Mouse (Mus musculus): ENCODE data around the gene Fam13c. TPM values are rescaled to one million over a fixed set of nuclear protein-coding genes. Genes with fewer than 3 reads are reported as not detected.

The Fam13c gene
- polyA plus RNA-seq, 1 experiment, result 0.44 TPM

- no peaks in the 10 kb centered on the region for H3K36me3 ChIP-seq (ENCODE audit: control insufficient read depth, insufficient read depth, low read length)
- no peak for DNase-seq (ENCODE audit: low read depth in 1 of 2, low spot score in 2 of 2)
- H3K27me3 ChIP-seq (ENCODE audit: control insufficient read depth, insufficient read depth, low read length), result no peaks in the 10 kb centered on the region
- WGBS, result 18% methylated on average over 14 of the region's 14 CpGs
- TF ChIP-seq CTCF (IDR thresholded peaks at IDR 0.05; ENCODE audit: extremely low read depth, insufficient read depth, insufficient read length, insufficient replicate concordance), result no peak
- TF ChIP-seq POLR2A (IDR thresholded peaks at IDR 0.05; ENCODE audit: low read depth, low read length), result no peak
- no peaks in the 10 kb centered on the region for H3K4me1 ChIP-seq (ENCODE audit: control insufficient read depth, insufficient read depth, insufficient read length)
- no peak overlapping the region for H3K27ac ChIP-seq (ENCODE audit: insufficient read depth, low read length)
- no peak overlapping the region for H3K4me3 ChIP-seq (ENCODE audit: extremely low read depth, insufficient read depth, insufficient read length)
Observed at GRCm38 (mm10) chr10:70519640-70520099, 79.4 kb downstream of the Fam13c start.

DNA sequence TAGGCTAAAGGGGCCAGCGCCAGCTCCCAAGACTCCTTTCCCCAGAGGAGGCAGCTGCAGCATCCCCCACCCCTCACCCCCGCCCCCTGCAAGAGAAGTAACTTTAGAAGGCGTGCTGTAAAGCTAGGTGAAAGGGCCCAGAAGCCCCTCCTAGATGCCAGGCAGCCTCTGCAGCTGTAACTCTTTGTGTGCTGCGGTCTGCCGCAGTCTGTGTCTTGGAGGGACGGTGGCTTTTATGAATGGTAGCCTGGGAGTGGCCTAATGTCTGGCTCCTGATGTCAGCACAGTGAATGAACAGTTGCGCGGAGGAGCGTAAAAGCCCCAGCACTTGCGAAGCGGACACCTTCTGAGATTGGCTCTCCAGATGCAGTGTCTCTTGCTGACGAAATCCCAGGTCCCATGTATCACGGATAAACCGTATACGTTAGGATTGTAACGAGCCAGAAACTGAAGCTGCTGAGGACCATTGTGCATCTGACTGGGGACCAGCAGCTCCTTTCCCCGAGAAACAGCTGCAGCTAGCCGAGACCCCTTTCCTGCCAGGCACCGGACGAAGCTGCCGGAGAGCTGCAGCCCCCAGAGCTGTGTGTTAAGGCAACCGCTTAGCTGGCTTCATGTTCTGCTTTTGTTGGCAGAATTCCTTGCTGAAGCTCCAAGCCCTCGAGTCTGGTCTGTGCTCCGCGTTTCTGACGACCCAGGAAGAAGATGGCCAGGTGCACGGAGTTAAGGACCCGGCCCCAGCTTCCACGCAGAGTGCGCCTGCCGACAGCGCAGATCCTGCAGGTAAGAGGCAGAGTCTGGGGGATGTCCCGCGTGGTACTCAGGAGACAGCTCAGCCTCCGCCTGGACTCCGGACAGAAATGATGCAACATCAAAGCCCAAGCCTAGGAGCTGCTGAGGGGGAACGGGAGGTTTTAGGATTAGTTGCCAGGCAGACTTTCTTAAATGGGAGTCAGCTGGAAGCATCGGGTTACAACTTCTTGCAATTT lies 80.2 kb downstream of the Fam13c start:
- no peak overlapping the region for H3K4me3 ChIP-seq (ENCODE audit: extremely low read depth, insufficient read depth, insufficient read length)
- no peak for DNase-seq (ENCODE audit: low read depth in 1 of 2, low spot score in 2 of 2)
- WGBS, result 7% methylated on average over 38 of the region's 38 CpGs

GRCm38 (mm10) chr10:70521379-70521778 lies 81.1 kb downstream of the Fam13c start:
- no peak overlapping the region for H3K27ac ChIP-seq (ENCODE audit: insufficient read depth, low read length)
- 45% methylated on average over 5 of the region's 5 CpGs for WGBS
- H3K27me3 ChIP-seq (ENCODE audit: control insufficient read depth, insufficient read depth, low read length), result no peaks in the 10 kb centered on the region
- no peaks in the 10 kb centered on the region for H3K4me1 ChIP-seq (ENCODE audit: control insufficient read depth, insufficient read depth, insufficient read length)
- no peak overlapping the region for H3K4me3 ChIP-seq (ENCODE audit: extremely low read depth, insufficient read depth, insufficient read length)
- DNase-seq (ENCODE audit: low read depth in 1 of 2, low spot score in 2 of 2), result no peak
- H3K36me3 ChIP-seq (ENCODE audit: control insufficient read depth, insufficient read depth, low read length), result no peaks in the 10 kb centered on the region
- TF ChIP-seq CTCF (IDR thresholded peaks at IDR 0.05; ENCODE audit: extremely low read depth, insufficient read depth, insufficient read length, insufficient replicate concordance) (no peak), POLR2A (IDR thresholded peaks at IDR 0.05; ENCODE audit: low read depth, low read length) (no peak)

More for the DNA sequence above, 80.2 kb downstream of the Fam13c start:
- Histone ChIP-seq H3K4me1 (ENCODE audit: control insufficient read depth, insufficient read depth, insufficient read length) (no peaks in the 10 kb centered on the region), H3K27me3 (ENCODE audit: control insufficient read depth, insufficient read depth, low read length) (no peaks in the 10 kb centered on the region), H3K27ac (ENCODE audit: insufficient read depth, low read length) (no peak overlapping the region), H3K36me3 (ENCODE audit: control insufficient read depth, insufficient read depth, low read length) (no peaks in the 10 kb centered on the region)
- TF ChIP-seq CTCF (IDR thresholded peaks at IDR 0.05; ENCODE audit: extremely low read depth, insufficient read depth, insufficient read length, insufficient replicate concordance) (no peak), POLR2A (IDR thresholded peaks at IDR 0.05; ENCODE audit: low read depth, low read length) (no peak)

GRCm38 (mm10) chr10:70530185-70530823 lies 90.0 kb downstream of the Fam13c start:
- H3K4me1 ChIP-seq (ENCODE audit: control insufficient read depth, insufficient read depth, insufficient read length), result no peaks in the 10 kb centered on the region
- no peaks in the 10 kb centered on the region for H3K27me3 ChIP-seq (ENCODE audit: control insufficient read depth, insufficient read depth, low read length)
- H3K4me3 ChIP-seq (ENCODE audit: extremely low read depth, insufficient read depth, insufficient read length), result no peak overlapping the region
- WGBS, result 86% methylated on average over 12 of the region's 12 CpGs
- DNase-seq (ENCODE audit: low read depth in 1 of 2, low spot score in 2 of 2), result no peak
- H3K27ac ChIP-seq (ENCODE audit: insufficient read depth, low read length), result no peak overlapping the region
- TF ChIP-seq CTCF (IDR thresholded peaks at IDR 0.05; ENCODE audit: extremely low read depth, insufficient read depth, insufficient read length, insufficient replicate concordance) (no peak), POLR2A (IDR thresholded peaks at IDR 0.05; ENCODE audit: low read depth, low read length) (no peak)
- H3K36me3 ChIP-seq (ENCODE audit: control insufficient read depth, insufficient read depth, low read length), result no peaks in the 10 kb centered on the region

DNA sequence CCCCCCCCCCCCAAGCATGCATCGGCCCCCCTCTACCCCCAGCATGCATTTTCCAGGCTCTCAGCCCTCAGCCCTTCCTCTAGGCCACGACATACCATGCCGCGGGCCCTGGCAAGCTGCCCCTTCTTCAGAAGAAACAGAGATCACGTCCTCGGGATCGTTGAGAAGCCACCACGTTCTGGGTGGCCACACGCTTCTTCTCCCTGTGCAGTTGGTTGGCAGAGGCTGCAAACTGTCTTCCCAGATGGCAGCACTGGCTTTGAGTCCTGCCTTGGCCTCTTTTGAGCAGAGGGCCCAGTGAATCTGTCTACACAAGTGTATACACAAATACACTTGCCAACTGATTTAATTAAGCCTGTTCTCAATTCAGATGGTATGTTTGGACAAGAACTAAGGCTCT lies 92.0 kb downstream of the Fam13c start:
- no peak for DNase-seq (ENCODE audit: low read depth in 1 of 2, low spot score in 2 of 2)
- no peak for TF ChIP-seq CTCF (IDR thresholded peaks at IDR 0.05; ENCODE audit: extremely low read depth, insufficient read depth, insufficient read length, insufficient replicate concordance)
- no peak for TF ChIP-seq POLR2A (IDR thresholded peaks at IDR 0.05; ENCODE audit: low read depth, low read length)
- H3K36me3 ChIP-seq (ENCODE audit: control insufficient read depth, insufficient read depth, low read length), result no peaks in the 10 kb centered on the region
- H3K27me3 ChIP-seq (ENCODE audit: control insufficient read depth, insufficient read depth, low read length), result no peaks in the 10 kb centered on the region
- H3K4me3 ChIP-seq (ENCODE audit: extremely low read depth, insufficient read depth, insufficient read length), result no peak overlapping the region
- H3K27ac ChIP-seq (ENCODE audit: insufficient read depth, low read length), result no peak overlapping the region
- WGBS, result 83% methylated on average over 9 of the region's 9 CpGs
- no peaks in the 10 kb centered on the region for H3K4me1 ChIP-seq (ENCODE audit: control insufficient read depth, insufficient read depth, insufficient read length)

GRCm38 (mm10) chr10:70533301-70533781 lies 93.1 kb downstream of the Fam13c start:
- DNase-seq (ENCODE audit: low read depth in 1 of 2, low spot score in 2 of 2), result no peak
- no peak overlapping the region for H3K4me3 ChIP-seq (ENCODE audit: extremely low read depth, insufficient read depth, insufficient read length)
- TF ChIP-seq POLR2A (IDR thresholded peaks at IDR 0.05; ENCODE audit: low read depth, low read length) (no peak), CTCF (IDR thresholded peaks at IDR 0.05; ENCODE audit: extremely low read depth, insufficient read depth, insufficient read length, insufficient replicate concordance) (no peak)
- H3K36me3 ChIP-seq (ENCODE audit: control insufficient read depth, insufficient read depth, low read length), result no peaks in the 10 kb centered on the region
- H3K27ac ChIP-seq (ENCODE audit: insufficient read depth, low read length), result no peak overlapping the region
- no peaks in the 10 kb centered on the region for H3K4me1 ChIP-seq (ENCODE audit: control insufficient read depth, insufficient read depth, insufficient read length)
- WGBS, result 77% methylated on average over 8 of the region's 8 CpGs
- no peaks in the 10 kb centered on the region for H3K27me3 ChIP-seq (ENCODE audit: control insufficient read depth, insufficient read depth, low read length)
